Mouse (Mus musculus): Measurements from ENCODE around the gene Lrguk.

The Lrguk gene

GRCm38 (mm10) chr6:34174715-34175114 lies 145.5 kb downstream of the Lrguk start:
- DNase-seq (ENCODE audit: low read depth, low spot score): no peak

GRCm38 (mm10) chr6:34176111-34176863 lies 147.0 kb downstream of the Lrguk start:
- no peak for DNase-seq (ENCODE audit: low read depth, low spot score)

GRCm38 (mm10) chr6:34176864-34177247 lies 147.6 kb downstream of the Lrguk start, which contains the start of gene Slc35b4:
TSS of gene Slc35b4 (minus strand) at chr6:34177111.
- DNase-seq (ENCODE audit: low read depth, low spot score): peak; percentile 87

- no peak for DNase-seq (ENCODE audit: low read depth, low spot score)
Observed at GRCm38 (mm10) chr6:34179007-34179406, 149.8 kb downstream of the Lrguk start.

GRCm38 (mm10) chr6:34179911-34180310 lies 150.7 kb downstream of the Lrguk start:
- no peak for DNase-seq (ENCODE audit: low read depth, low spot score)

GRCm38 (mm10) chr6:34181961-34182360 lies 152.7 kb downstream of the Lrguk start:
- no peak for DNase-seq (ENCODE audit: low read depth, low spot score)

- no peak for DNase-seq (ENCODE audit: low read depth, low spot score)
Observed at GRCm38 (mm10) chr6:34183326-34183725, 154.1 kb downstream of the Lrguk start.

All from retina, postnatal 7 days (tissue).